Mouse (Mus musculus) myocyte (in vitro differentiated cells): ENCODE results near the gene Ensa. TPM values are rescaled to one million over a fixed set of nuclear protein-coding genes. Genes with fewer than 3 reads are reported as not detected.
A peak's percentile ranks its signal among the peaks of the same experiment; 100 is the strongest.

Source experiments
- H3K27me3 ChIP-seq: one replicate; pipeline ENCODE4 v1.6.1; 2011; ENCODE audit not compliant: control insufficient read depth, insufficient read depth, insufficient read length
- H3K36me3 ChIP-seq: one replicate; pipeline ENCODE4 v1.6.1; 2011; ENCODE audit not compliant: control insufficient read depth, insufficient read depth
- H3K4me2 ChIP-seq: one replicate; pipeline ENCODE4 v1.6.1; 2011; ENCODE audit warnings: low read depth, control low read depth
- H3K4me3 ChIP-seq: one replicate; pipeline ENCODE4 v1.5.1; 2011; ENCODE audit warnings: mild to moderate bottlenecking, control low read depth, moderate library complexity
- H3K79me2 ChIP-seq: one replicate; pipeline ENCODE4 v1.6.1; 2011; ENCODE audit not compliant: control insufficient read depth, insufficient read depth
- H3ac ChIP-seq: one replicate; pipeline ENCODE4 v1.6.1; 2011; ENCODE audit not compliant: control insufficient read depth, insufficient read length
- CEBPB ChIP-seq: IDR thresholded peaks from 2 replicates; pipeline ENCODE4 v1.6.1; 2011; ENCODE audit warnings: mild to moderate bottlenecking, moderate library complexity; ENCODE audit not compliant: poor library complexity, insufficient read depth, severe bottlenecking
- E2F4 ChIP-seq: IDR thresholded peaks from one replicate; pipeline ENCODE4 v1.6.1; 2011; ENCODE audit warnings: mild to moderate bottlenecking, control low read depth, moderate library complexity; ENCODE audit not compliant: insufficient read depth
- MAX ChIP-seq: IDR thresholded peaks from one replicate; pipeline ENCODE4 v1.6.1; 2011; ENCODE audit warnings: low read depth, mild to moderate bottlenecking, control low read depth
- MYOD1 ChIP-seq, 3 experiments: IDR thresholded peaks; one replicate each; pipeline ENCODE4 v1.6.1; 2011; ENCODE audit warnings: control low read depth in 2 of 3, low read depth in 2 of 3, mild to moderate bottlenecking in 2 of 3, moderate library complexity in 1 of 3; ENCODE audit not compliant: insufficient read length in 2 of 3, control insufficient read depth in 1 of 3
- MYOG ChIP-seq, 3 experiments: IDR thresholded peaks; one replicate each; pipeline ENCODE4 v1.6.1; 2011; ENCODE audit warnings: control low read depth in 2 of 3, low read depth in 2 of 3, mild to moderate bottlenecking in 2 of 3; ENCODE audit not compliant: insufficient read length in 2 of 3, control insufficient read depth in 1 of 3, insufficient read depth in 1 of 3
- POLR2A ChIP-seq: IDR thresholded peaks from one replicate; pipeline ENCODE4 v1.6.1; 2011; ENCODE audit warnings: low read depth, mild to moderate bottlenecking, control low read depth, moderate library complexity; ENCODE audit not compliant: insufficient read length
- POLR2AphosphoS2 ChIP-seq: IDR thresholded peaks from one replicate; pipeline ENCODE4 v1.6.1; 2011; ENCODE audit warnings: low read depth, control low read depth; ENCODE audit not compliant: insufficient read length
- REST ChIP-seq: IDR thresholded peaks from one replicate; pipeline ENCODE4 v1.6.1; 2011; ENCODE audit warnings: mild to moderate bottlenecking, control low read depth, moderate library complexity; ENCODE audit not compliant: insufficient read depth, insufficient read length
- SRF ChIP-seq: IDR thresholded peaks from one replicate; pipeline ENCODE4 v1.6.1; 2011; ENCODE audit warnings: low read depth; ENCODE audit not compliant: control insufficient read depth, insufficient read length
- TCF12 ChIP-seq: IDR thresholded peaks from one replicate; pipeline ENCODE4 v1.6.1; 2011; ENCODE audit warnings: mild to moderate bottlenecking, control low read depth; ENCODE audit not compliant: poor library complexity, insufficient read depth, severe bottlenecking
- TCF3 ChIP-seq: IDR thresholded peaks from one replicate; pipeline ENCODE4 v1.6.1; 2011; ENCODE audit warnings: low read depth, control low read depth; ENCODE audit not compliant: insufficient read length
- USF1 ChIP-seq: IDR thresholded peaks from one replicate; pipeline ENCODE4 v1.6.1; 2011; ENCODE audit warnings: low read depth, mild to moderate bottlenecking, control low read depth, moderate library complexity
- polyA plus RNA-seq: library from polyadenylated mRNA; unstranded; fragments of >200 nt; fragmentation: generic; extraction: Trizol; gene quantifications from one replicate; pipeline ENCODE4 v1.2.1, GENCODE M21; 2012; ENCODE audit warnings: missing spikeins

The Ensa gene
- polyA plus RNA-seq, 1 experiment, result 65.3 TPM

GRCm38 (mm10) chr3:95648016-95648415, 23.2 kb downstream of the Ensa start:
- H3K79me2 ChIP-seq, result no peaks in the 10 kb centered on the region
- TF ChIP-seq MYOG (IDR thresholded peaks at IDR 0.05; ENCODE audit: control insufficient read depth in 1 of 3, insufficient read depth in 1 of 3, insufficient read length in 2 of 3, low read depth in 2 of 3) (no peak), CEBPB (no peak), USF1 (no peak), MYOD1 (IDR thresholded peaks at IDR 0.05; ENCODE audit: control insufficient read depth in 1 of 3, insufficient read length in 2 of 3, low read depth in 2 of 3) (no peak), E2F4 (no peak), POLR2AphosphoS2 (no peak), TCF12 (no peak), POLR2A (no peak), SRF (no peak), MAX (no peak), TCF3 (no peak), REST (no peak)
- H3K4me3 ChIP-seq, result no peak overlapping the region
- H3K4me2 ChIP-seq, result peak overlapping the region; percentile 5
- no peak overlapping the region for H3ac ChIP-seq
- no peaks in the 10 kb centered on the region for H3K36me3 ChIP-seq
- no peaks in the 10 kb centered on the region for H3K27me3 ChIP-seq

GRCm38 (mm10) chr3:95650276-95651032, 25.7 kb downstream of the Ensa start:
- H3K4me3 ChIP-seq, result no peak overlapping the region

GRCm38 (mm10) chr3:95651033-95651373, 26.2 kb downstream of the Ensa start:
- Histone ChIP-seq H3K27me3 (no peaks in the 10 kb centered on the region), H3K4me3 (no peak overlapping the region), H3ac (no peak overlapping the region), H3K36me3 (no peaks in the 10 kb centered on the region), H3K4me2 (peak overlapping the region; percentile 53), H3K79me2 (no peaks in the 10 kb centered on the region)
- peak; percentile 22 for TF ChIP-seq POLR2AphosphoS2
- TF ChIP-seq POLR2A, result no peak
- TF ChIP-seq CEBPB, result no peak
- no peak for TF ChIP-seq MYOG (IDR thresholded peaks at IDR 0.05; ENCODE audit: control insufficient read depth in 1 of 3, insufficient read depth in 1 of 3, insufficient read length in 2 of 3, low read depth in 2 of 3)
- peak; percentile 39 for TF ChIP-seq USF1
- TF ChIP-seq SRF, result no peak

More at GRCm38 (mm10) chr3:95650276-95651032, 25.7 kb downstream of the Ensa start:
- peak overlapping the region; percentile 53 for H3K4me2 ChIP-seq
- no peak overlapping the region for H3ac ChIP-seq
- TF ChIP-seq MYOG (IDR thresholded peaks at IDR 0.05; ENCODE audit: control insufficient read depth in 1 of 3, insufficient read depth in 1 of 3, insufficient read length in 2 of 3, low read depth in 2 of 3) (no peak), SRF (no peak), E2F4 (no peak), TCF12 (no peak), CEBPB (no peak), TCF3 (no peak)
- no peaks in the 10 kb centered on the region for H3K27me3 ChIP-seq
- no peaks in the 10 kb centered on the region for H3K36me3 ChIP-seq
- no peaks in the 10 kb centered on the region for H3K79me2 ChIP-seq

GRCm38 (mm10) chr3:95651391-95652203, 26.8 kb downstream of the Ensa start:
- H3K79me2 ChIP-seq, result no peaks in the 10 kb centered on the region
- no peak overlapping the region for H3K4me3 ChIP-seq
- H3K4me2 ChIP-seq, result peak overlapping the region; percentile 53
- no peak overlapping the region for H3ac ChIP-seq
- no peaks in the 10 kb centered on the region for H3K36me3 ChIP-seq
- TF ChIP-seq TCF12 (no peak), POLR2A (no peak), REST (no peak), MAX (no peak), CEBPB (no peak), SRF (no peak), TCF3 (no peak), USF1 (no peak), MYOD1 (IDR thresholded peaks at IDR 0.05; ENCODE audit: control insufficient read depth in 1 of 3, insufficient read length in 2 of 3, low read depth in 2 of 3) (no peak), POLR2AphosphoS2 (no peak), E2F4 (no peak), MYOG (IDR thresholded peaks at IDR 0.05; ENCODE audit: control insufficient read depth in 1 of 3, insufficient read depth in 1 of 3, insufficient read length in 2 of 3, low read depth in 2 of 3) (no peak)
- no peaks in the 10 kb centered on the region for H3K27me3 ChIP-seq

- H3K4me2 ChIP-seq, result no peak overlapping the region
- H3K79me2 ChIP-seq, result peaks cover under 1% of the 10 kb centered on the region
- H3K36me3 ChIP-seq, result no peaks in the 10 kb centered on the region
- no peaks in the 10 kb centered on the region for H3K27me3 ChIP-seq
- no peak overlapping the region for H3ac ChIP-seq
- TF ChIP-seq USF1 (no peak), SRF (no peak), MAX (no peak), TCF12 (no peak), POLR2A (no peak), E2F4 (no peak), POLR2AphosphoS2 (no peak), MYOD1 (IDR thresholded peaks at IDR 0.05; ENCODE audit: control insufficient read depth in 1 of 3, insufficient read length in 2 of 3, low read depth in 2 of 3) (no peak)
- H3K4me3 ChIP-seq, result no peak overlapping the region
Observed at GRCm38 (mm10) chr3:95652204-95652811, 27.5 kb downstream of the Ensa start.
